Mouse (Mus musculus): ENCODE measurements around the gene Sh3pxd2b.

DNA sequence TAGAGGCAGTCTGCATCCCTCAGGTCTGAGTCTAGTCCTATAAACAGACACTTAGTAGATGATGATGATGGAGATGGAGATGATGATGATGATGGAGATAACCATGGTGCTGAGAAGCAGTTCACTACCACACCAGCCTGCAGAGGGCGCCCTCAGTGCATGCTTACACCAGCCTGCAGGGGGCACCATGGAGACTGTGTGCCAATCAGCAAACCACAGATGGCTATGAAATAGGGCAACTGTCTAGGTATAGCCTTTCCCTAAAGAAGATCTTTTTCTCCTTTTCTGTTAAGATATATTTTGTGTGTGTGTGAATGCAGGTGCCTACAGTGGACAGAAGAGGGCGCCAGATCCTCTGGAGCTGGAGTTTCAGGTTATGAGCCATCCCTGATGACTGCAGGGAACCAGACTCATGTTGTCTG is 4.8 kb upstream of the Sh3pxd2b start:
- TF ChIP-seq CTCF (IDR thresholded peaks at IDR 0.05; ENCODE audit: insufficient read depth, low read depth, low read length), result peak; percentile 64; the same call in 1 of the 2 replicates
- no peak for TF ChIP-seq POLR2A (IDR thresholded peaks at IDR 0.05; ENCODE audit: insufficient read depth, low read depth, low read length)
